Mouse (Mus musculus) fat pad, adult 2 months (tissue): Measurements from ENCODE around the gene Pmpcb.

Source experiments
- DNase-seq: peaks from one replicate; pipeline ENCODE4 v3.0.0-alpha.2; 2011; ENCODE audit warnings: low read depth, low spot score; ENCODE audit errors: extremely low read depth

Pmpcb gene

DNA sequence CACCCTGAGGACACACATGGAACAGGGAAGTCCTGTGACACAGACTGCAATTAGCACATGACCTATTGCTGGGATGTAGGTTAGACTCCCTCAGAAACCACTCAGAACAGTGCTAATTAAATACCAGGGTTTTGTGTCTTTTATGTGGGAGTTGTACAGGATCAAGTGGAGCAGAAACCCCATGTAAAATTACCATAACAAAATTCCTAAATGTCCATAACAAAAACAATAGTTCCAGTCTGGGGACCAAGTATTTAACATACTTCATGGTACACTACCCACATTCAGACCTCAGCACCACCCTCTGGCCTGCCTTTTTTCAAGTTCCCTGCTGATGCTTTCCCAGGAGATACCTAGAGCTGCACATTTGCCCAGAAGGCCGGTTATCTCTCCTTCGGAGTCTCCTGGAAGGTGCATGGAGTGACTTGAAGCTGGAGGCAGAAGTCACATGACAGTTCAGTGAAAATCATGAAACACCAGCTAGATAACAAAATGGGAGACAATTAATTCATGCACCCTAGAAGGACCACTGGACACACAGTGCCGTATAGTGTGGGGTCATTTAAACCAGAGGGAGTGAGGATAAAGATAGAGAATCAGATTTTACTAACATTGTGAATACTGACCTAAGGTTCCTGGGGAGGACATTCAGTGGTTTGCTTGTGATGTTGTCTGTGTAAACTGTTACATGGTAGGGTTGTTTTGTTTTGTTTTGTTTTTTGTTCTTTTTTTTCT is 4.6 kb upstream of the Pmpcb start:
- no peak for DNase-seq

DNA sequence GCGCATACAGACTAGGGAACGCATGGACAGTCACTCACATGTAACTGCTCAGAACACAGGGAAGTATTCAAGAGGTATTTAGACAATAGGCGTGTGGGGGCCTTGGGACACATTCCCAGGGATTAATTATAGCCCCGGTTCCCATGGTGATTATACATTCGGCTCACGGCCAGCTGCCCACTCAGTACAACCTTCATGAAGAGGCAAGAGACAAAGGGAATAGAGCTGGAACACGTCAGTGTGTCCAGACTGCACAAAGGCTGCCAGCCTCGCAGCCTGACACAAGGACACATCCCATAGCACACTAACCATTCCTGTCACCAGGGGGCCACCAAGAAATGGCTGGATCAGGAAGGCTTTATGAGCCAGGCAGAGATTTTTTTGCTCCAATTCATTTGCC is 4.0 kb upstream of the Pmpcb start:
- no peak for DNase-seq

DNA sequence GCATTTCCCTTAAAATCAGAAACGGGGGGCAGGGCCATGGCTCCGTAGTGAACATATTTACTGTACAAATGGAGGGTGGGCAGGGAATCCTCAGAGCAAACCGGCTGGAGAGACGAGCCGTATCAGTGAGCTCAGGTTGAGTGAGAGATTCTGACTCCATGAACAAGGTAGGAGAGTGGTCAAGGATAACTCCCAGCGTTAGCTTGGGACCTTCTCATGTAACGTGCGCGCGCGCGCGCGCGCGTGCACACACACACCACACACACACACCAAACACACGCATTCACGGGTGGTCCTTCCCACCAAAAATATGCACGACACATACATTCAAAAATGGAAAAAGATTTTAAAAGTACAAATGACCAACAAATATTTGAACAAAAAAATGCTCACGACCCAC is 1.8 kb upstream of the Pmpcb start:
- DNase-seq = no peak

DNA sequence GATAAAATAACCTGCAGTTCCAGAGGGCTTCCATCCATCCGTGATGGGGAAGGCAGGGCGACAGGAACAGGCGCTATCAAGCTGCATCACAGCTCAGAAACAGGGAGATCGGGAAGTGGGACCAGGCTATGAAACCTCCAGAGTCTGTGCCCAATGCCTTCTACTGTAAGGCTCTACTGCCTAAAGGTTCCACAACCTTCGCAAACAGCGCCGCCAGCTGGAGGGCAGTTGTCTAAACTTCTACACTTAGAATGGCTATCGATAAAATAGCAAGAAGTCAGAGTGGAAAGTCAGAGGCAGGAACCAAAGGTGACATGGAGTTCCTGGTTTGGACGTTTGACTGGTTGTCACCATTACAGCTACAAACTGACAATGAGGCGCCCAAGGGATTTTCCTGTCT is 1.4 kb upstream of the Pmpcb start:
- no peak for DNase-seq

DNA sequence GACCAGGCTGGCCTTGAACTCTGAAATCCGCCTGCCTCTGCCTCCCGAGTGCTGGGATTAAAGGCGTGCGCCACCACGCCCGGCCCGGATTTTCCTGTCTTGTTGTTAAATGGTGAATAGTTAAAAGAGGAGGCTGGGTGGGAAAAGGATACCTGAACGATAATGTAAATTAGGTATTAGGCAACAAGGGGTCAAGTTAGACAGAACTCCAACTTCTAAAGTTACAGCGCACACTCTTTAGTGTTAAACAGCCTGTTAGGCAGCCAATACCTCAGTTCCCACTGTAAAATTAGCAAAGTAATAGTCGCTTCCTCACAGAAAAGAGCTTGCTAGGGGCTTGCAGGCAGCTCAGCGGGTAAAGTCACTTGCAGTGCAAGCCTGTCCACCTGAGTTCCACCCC is 895 bp upstream of the Pmpcb start:
- DNase-seq = no peak

DNA sequence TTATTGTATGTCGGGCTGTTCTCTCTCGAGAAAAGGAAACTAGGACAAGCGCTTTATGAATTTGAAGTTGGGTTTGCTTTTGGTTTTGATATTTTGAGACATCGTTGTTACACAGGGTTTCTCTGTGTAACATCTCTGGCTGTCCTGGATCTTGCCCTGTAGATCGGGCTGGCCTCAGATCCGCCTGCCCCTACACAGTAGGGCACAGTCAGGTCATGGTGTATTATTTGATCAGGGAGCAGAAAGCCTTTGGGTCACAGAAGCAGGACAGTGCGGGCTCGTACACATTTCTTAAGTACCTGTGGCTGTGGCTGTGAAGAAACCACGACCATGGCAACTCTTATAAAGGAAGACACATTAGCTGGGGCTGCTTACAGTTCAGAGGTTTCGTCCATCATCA is 679 bp downstream of the Pmpcb start:
- DNase-seq = no peak

DNA sequence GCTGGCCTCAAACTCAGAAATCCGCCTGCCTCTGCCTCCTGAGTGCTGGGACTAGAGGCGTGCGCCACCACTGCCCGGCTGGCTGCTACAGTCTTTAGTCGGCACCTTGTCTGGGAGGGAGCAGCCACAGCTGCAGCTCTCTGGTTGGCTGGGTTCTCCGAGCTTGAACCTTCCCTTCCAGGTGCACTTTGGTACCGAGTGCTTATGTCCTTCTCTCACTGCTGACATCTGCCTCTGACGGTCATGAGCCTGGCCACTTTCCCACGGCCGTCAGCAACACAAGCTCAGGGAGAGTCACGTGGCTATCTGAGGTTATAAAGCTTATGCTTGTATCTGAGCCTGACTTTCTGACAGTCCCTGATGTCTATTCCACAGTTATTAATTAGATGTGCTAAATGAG is 2.2 kb downstream of the Pmpcb start:
- DNase-seq = no peak

DNA sequence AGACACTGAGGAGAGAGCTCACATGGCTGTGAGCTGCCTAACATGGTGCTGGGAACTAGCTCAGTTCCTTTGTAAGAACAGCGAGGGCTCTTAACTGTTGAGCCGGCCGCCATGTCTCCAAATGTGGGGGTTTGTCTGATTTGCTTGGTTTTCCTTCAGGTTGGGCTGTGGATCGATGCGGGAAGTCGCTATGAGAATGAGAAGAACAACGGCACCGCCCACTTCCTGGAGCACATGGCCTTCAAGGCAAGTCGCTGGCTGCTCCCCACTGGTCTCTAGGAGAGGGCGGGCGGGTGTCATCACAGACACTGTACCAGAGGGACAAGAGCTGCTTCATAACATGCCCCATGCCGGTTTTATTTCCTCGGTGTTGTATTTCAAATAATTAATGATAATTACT is 2.9 kb downstream of the Pmpcb start:
- no peak for DNase-seq

DNA sequence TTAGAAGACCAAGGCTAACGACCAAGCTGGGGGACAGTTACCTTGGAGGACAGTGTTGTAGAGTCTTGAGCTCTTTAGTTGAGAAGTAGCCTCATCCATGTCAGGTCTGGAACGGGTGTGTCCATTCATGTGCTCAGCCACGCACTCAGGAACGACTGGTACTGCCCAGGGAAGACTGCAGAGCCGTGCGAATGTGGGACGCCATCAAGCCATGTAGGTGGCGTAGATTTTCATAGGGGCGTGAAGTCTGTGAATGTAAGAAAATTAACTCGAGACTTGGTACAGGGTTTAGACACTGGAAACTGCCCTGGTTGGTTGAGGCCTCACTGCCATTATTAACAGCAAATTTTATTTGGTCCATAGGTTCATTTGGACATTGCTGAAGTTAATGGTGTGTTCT is 6.7 kb downstream of the Pmpcb start:
- no peak for DNase-seq

DNA sequence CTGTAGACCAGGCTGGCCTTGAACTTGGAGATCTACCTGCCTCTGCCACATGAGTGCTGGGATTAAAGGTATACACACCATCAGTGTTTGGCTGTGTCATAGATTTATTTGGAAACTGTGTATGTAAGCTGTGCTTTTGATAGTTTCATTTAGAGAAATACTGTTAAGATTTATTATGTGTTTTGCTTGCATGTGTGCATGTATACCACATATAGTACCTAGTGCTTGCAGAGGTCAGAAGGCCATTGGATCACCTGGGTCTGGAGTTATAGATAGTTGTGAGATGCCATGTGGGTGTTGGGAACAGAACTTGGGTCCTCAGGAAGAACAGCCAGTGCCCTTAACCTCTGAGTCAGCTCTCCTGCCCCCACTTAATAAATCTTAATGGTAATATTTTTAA is 7.7 kb downstream of the Pmpcb start:
- no peak for DNase-seq

DNA sequence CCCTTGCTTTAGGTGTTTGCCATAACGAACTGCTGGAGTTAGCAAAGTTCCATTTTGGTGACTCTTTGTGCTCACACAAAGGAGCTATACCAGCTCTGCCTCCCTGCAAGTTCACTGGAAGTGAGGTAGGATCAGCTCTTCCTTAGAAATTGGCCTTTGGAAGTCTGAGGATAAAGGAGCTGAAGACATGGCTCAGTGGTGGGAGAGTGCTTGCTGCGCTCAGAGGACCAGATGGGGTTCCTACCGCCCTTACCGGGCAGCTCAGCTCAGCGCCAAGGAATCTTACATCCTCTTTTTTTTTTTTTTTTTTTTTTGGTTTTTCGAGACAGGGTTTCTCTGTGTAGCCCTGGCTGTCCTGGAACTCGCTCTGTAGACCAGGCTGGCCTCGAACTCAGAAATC is 9.0 kb downstream of the Pmpcb start:
- DNase-seq = no peak

DNA sequence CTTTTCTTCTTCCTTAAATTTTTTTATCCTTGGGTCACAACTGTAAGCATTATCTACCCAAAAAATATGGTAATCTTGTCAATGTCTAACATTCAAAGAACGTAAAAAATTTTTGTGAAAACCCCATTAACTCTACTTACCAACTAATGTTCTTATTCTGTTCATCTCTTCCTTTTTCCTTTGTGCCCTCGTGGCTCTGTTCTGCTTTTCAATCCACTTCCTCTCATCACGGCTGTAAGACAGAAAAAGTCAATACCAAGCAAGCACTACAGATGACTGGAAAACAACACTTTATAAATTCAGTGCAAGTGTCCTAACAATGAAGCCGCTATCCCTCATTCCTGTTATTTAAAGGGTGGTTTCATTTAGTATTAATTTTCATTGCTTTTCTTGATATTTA is 31.6 kb downstream of the Pmpcb start:
- no peak for DNase-seq

DNA sequence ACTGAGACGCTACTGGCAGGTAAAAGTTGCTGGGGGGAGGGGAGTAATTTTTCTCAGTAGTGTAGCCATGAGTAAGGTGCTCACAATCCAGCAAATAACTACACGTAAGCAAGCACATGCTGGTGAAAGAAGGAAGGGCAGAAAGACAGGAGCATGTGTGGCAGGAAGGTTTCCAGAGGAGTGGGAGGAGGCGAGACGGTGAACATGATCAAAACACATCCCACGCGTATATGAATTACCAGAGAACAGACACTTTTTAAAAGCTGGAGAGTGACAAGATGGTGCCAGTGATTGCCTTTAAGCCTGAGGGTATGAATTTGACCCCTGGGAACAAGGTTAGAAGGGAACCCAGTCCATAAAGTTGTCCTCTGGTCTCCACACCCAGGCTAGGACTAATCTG is 32.9 kb downstream of the Pmpcb start:
- no peak for DNase-seq

DNA sequence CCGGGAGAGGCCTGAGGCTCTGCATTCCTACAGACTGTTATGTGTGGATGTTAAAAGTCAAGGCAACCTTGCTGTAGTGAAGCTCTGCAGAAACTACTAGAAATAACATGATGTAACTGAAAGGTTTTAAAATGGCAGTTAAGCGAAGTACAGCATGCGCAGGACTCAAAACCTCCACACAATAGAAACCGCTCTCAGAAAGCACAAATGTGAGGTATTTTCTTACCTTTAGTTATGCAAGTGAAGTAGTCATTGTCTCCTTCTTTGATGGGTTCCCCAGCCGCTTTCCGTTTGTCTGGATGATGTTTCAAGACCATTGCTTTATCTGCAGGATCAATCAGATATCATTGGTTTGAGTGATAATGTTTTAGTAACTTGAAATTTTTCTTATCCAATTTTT is 39.5 kb downstream of the Pmpcb start:
- DNase-seq = no peak

DNA sequence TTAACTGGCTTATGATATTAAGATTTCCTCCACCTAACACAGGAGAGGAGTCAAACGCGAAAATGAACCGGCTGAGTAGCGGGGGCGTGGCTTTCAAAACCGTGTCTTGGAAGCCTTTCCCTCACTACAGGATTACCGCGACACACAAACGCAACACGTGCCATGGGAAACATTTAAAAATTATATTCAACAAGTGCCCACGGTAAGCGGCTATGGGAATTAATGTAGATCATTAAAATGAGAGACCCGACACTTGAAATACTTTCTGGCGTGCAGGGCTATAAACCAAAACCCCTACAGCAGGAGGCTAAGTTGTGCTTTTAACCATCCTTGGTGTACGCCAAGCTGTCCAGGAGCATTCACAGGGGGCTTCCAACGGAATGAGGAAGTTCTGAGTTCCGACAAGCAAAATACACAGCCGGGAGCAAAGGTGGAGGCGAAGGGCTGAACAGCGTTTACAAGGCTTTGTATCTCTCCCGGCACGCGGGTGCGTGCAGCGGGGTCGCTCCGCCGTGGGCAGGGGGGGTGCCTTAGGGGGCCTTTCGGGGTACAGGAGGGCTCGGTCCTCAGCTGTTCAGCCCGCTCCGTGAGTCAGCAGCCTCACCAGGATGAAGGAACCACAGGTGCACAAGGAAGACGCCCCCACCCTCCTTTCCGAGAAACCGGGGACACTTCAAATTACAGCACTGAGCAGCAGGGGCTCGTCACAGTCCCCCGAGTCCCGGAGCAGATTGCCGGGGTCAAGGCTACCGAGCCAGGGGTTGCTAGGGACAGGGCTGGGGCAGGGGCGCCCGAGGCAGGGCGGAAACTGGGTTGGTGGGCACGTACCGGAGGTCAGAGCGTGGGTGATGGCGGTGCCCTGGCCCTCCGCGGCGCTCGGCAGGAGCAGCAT is 47.5 kb downstream of the Pmpcb start:
- no peak for DNase-seq

DNA sequence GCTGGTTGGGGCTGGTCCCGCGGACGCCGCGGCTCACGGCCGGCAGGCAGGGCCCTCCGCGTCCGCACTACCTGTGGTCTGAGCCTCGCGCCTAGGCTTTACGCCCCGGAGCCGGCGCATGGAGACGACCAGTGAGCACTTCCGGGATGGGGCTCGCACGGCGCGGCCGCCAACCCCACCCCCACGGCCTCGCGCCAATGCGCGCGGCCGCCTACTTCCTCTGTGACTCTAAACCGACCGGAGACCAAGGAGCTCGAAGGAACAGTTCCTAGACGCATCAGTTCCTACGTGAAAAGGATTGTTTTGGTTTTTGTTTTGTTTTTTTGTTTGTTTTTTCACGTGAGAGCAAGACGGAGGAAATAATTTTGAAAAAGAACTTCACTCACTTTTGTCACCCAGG is 48.1 kb downstream of the Pmpcb start, which contains the start of the genes Dnajc2 and Psmc2:
Dnajc2 (minus strand) TSS at position 199 of the 400 bp plus-strand sequence.
Psmc2 (plus strand) TSS at position 231 of the 400 bp plus-strand sequence.
- DNase-seq = peak; percentile 30

DNA sequence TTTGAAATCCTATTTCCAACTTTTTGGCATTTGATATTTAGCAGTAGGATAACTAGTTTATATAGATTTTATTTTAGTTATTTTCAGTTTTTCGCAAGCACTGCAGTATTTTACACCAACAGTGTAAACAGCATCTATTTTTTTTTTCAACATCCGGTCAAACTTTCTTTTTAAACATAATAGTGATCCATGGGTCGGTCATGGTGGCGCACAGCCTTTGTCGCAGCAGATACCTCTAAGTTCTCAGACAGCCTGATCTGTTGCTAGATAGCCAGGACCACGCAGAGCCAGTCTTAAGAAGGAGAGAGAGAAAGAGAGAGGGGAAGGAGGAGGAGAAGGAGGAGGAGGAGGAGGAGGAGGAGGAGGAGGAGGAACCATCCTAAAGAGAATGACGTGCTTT is 48.8 kb downstream of the Pmpcb start:
- no peak for DNase-seq

DNA sequence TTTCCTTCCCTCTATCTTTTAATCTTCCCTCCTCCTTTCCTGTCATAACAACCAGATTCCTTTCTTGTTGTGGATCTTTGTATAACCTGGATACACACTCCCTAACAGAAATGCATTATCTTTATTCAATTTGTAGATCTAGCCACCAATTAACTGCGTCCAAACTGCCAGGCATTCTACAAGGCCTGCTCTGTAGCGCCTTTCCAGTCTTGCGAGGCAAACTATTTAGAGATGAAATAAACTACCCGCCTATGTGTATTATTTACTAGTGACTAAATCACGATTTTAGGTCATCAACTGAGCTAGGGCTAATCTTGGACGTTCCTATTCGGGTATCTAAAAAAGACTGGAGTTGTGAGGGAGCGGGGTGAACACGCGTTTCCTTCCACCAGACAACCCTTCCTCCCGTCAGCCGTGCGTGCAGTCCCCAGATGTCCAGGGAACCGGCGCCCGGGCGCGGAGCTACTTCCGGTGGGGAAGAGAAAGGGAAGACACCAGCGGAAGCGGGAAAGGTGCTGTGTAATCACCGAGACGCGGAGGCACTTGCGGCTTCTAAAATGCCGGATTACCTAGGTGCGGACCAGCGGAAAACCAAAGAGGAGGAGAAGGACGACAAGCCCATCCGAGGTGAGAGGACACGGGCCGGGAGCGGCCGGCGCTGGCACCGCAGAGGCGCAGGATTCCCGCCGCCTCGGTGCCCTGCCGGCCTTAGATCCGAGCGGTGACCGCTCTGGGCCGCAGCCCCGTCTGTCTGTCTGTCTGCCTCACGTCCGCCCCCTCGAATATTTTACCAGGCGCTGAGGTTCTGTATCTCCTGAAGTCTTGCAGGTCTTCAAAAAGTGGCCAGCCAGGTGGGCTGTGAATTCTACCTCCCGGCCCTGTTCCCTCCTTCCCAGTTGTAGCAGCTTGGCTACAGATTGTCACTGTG is 49.6 kb downstream of the Pmpcb start:
- DNase-seq = peak; percentile 21

DNA sequence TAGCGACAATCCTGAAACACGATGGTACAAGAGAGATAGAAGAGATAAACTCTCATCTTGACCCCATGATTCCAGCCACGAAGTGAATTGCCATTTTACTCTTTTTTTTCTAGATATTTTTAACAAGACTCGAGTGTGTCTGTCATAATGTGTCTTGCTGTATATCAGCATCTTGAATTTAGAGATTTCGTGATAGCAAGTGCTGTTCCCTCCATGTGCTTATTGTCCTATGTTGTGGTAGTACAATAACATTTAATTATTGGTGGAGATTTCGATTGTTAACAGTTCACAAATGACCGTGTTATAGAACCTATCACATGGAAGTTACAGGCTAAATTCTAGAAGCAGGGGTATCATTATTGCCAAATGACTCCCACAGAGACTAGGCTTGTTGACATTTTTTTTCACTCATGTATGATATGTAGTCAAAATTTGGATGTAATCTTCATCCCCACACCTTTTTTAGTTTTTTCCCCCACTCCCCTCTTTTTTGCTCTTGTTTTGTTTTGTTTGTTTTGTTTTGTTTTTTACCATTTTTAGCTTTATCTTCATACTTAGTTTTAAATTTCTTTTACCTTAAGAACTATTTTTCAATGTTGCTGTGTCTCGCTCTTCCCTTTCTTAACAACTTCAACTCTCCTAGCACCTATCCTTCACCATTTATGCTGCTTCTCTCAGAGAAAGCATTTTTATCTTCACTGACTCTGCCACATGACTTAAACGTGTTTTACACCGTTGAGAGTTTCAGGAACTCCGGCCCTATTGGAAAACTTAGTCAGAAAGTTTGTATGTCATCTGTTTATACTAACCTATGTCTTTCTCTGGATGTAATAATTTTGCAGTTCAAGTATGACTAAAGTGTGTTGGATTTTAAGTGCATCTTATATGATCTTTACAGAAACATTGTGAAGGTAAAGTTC is 50.5 kb downstream of the Pmpcb start:
- DNase-seq = no peak

DNA sequence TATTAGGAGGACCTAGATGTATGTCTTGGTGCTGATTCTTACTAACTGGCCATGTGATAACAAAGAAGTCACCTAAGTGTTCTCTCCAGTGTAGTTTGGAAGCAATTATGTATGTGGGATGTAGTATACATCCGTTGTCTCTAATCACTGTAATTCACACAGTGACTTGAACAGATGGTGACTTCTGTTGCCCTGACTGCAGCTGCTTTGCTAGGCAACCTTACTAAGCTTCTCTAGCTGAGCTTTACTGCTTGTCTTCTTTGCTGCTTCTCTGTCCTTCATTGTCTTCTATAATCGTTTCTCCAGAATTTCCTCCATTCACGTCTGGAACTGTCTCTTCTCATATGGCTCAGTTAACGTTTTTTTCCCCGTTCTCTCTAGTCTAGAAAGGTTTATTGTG is 52.1 kb downstream of the Pmpcb start:
- no peak for DNase-seq
